Mouse (Mus musculus): ENCODE data around the gene Chil3. TPM values are rescaled to one million over a fixed set of nuclear protein-coding genes. Genes with fewer than 3 reads are reported as not detected.

The Chil3 gene
- polyA plus RNA-seq, 1 experiment from 2014 or later: not detected

DNA sequence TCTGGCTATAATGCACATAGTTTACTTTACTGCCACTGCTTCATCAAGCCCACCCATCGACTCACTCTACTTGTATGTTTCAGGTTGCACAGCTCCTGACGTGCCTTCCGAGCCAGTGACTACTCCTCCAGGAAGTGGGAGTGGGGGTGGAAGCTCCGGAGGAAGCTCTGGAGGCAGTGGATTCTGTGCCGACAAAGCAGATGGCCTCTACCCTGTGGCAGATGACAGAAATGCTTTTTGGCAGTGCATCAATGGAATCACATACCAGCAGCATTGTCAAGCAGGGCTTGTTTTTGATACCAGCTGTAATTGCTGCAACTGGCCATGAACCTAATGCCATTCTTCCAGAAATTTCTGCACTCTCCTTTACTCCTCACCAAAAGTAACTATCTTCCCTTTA lies 35.7 kb downstream of the Chil3 start:
- ATAC-seq (ENCODE audit: low FRiP score): peak; percentile 67; the same call in 1 of the 2 replicates

DNA sequence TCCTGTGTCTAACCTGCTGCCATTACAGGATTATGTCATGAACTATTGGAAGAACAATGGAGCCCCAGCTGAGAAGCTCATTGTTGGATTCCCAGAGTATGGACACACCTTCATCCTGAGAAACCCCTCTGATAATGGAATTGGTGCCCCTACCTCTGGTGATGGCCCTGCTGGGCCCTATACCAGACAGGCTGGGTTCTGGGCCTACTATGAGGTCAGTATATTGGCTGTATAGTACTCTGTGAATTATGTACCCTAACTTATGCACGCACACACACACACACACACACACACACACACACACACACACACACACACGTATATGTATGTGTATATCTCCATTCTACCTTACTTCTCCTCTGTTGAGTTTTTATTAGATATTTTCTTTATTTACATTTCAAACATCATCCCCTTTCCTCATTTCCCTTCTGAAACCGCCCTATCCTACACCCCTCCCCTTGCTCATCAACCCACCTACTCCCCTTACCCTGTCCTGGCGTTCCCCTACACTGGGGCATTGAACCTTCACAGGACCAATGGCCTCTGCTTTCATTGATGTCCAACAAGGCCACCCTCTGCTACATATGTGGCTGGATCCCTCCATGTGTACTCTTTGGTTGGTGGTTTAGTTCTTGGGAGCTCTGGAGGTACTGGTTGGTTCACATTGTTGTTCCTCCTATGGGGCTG lies 38.4 kb downstream of the Chil3 start:
- no peak overlapping the region for H3K4me2 ChIP-seq
- ATAC-seq (ENCODE audit: low FRiP score): 0 out of 2 replicates have a peak, but pooled peaks have one; percentile 36
- WGBS: 80% methylated on average over 4 of the region's 4 CpGs
- peaks cover 11% of the 10 kb centered on the region; the same call in 1 of the 2 replicates for H3K9me3 ChIP-seq
- no peak overlapping the region for H3K9ac ChIP-seq
- H3K4me3 ChIP-seq: no peak overlapping the region
- H3K36me3 ChIP-seq: no peaks in the 10 kb centered on the region
- H3K27ac ChIP-seq: no peak overlapping the region
- H3K4me1 ChIP-seq (replicated peaks): no peaks in the 10 kb centered on the region
- no peaks in the 10 kb centered on the region for H3K27me3 ChIP-seq

More for the DNA sequence above, 35.7 kb downstream of the Chil3 start:
- H3K4me2 ChIP-seq: no peak overlapping the region
- peaks cover 11% of the 10 kb centered on the region; the same call in 1 of the 2 replicates for H3K9me3 ChIP-seq
- no peaks in the 10 kb centered on the region for H3K4me1 ChIP-seq (replicated peaks)
- 76% methylated on average over 5 of the region's 5 CpGs for WGBS
- no peaks in the 10 kb centered on the region for H3K27me3 ChIP-seq
- no peaks in the 10 kb centered on the region for H3K36me3 ChIP-seq
- H3K27ac ChIP-seq: no peak overlapping the region
- no peak overlapping the region for H3K9ac ChIP-seq
- H3K4me3 ChIP-seq: no peak overlapping the region

DNA sequence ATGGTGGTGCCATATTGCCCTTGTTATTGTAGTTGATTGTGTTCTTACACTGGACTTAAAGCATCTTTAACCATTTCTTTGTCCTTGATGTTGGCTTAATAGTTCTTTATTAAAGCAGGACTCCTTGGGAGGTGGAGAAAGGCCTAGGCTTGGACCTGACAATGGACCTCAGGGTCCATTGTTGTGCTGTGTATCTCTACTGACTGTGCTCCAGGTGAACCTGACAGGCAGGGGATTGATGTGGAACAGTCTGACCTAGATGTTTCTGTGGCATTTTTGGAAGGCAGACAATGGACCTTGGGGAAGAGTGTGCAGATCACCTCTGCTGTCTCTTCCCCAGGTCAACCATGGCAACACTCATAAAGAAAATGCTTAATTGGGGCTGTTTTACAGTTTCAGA lies 40.4 kb downstream of the Chil3 start:
- no peak for ATAC-seq (ENCODE audit: low FRiP score)
- H3K4me1 ChIP-seq (replicated peaks): no peaks in the 10 kb centered on the region
- no peaks in the 10 kb centered on the region for H3K36me3 ChIP-seq
- H3K4me3 ChIP-seq: no peak overlapping the region
- H3K27me3 ChIP-seq: no peaks in the 10 kb centered on the region
- H3K9ac ChIP-seq: no peak overlapping the region
- no peak overlapping the region for H3K4me2 ChIP-seq
- H3K27ac ChIP-seq: no peak overlapping the region
- H3K9me3 ChIP-seq: peaks cover 12% of the 10 kb centered on the region; the same call in 1 of the 2 replicates

DNA sequence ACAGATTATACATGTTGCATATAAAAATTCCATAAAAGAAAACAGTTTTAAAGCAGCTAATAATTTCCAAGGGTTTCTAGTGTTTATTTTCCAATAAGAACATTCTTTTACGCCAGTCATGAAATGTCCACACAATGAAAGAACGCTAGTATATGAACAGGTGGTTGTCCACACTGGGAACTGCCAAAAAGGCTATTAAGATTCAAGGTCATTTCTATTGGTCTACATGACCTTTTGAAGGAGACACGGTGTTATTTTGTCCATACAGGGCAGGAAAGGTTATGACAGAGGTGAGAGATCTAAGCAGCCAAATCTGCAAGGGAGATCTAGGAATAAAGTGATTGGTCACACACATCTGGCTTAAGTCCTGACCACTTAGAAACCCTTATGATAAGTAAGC lies 54.4 kb downstream of the Chil3 start, which contains the start of gene Chia1:
Gene Chia1 (plus strand): TSS at position 301 of the 400 bp plus-strand sequence.
- ATAC-seq (ENCODE audit: low FRiP score): no peak
- WGBS: 88% methylated on average over 3 of the region's 3 CpGs
- Histone ChIP-seq H3K4me1 (replicated peaks) (no peaks in the 10 kb centered on the region), H3K4me3 (no peak within 1 kb of the TSS), H3K9ac (no peak within 1 kb of the TSS), H3K4me2 (no peak within 1 kb of the TSS), H3K27ac (no peak within 1 kb of the TSS), H3K27me3 (no peaks in the 10 kb centered on the region), H3K36me3 (no peaks in the 10 kb centered on the region), H3K9me3 (no peaks in the 10 kb centered on the region)

Other genes with a start within 250 kb of the Chil3 start
- 0.25 and 1.1 TPM in 2 replicates for gene I830077J02Rik, start 234.9 kb downstream of the Chil3 start, polyA plus RNA-seq (2015; fragmentation: Nextera tagmentation; extraction: Ambion mirVana)
- gene Wdr77, start 208.2 kb downstream of the Chil3 start, polyA plus RNA-seq (2015; fragmentation: Nextera tagmentation; extraction: Ambion mirVana): 91.6 and 99.4 TPM in 2 replicates
- 538 and 544 TPM in 2 replicates for gene Atp5f1, start 207.5 kb downstream of the Chil3 start, polyA plus RNA-seq (2015; fragmentation: Nextera tagmentation; extraction: Ambion mirVana)
- gene Ovgp1, start 193.9 kb downstream of the Chil3 start, polyA plus RNA-seq (2015; fragmentation: Nextera tagmentation; extraction: Ambion mirVana): 4.6 and 4.7 TPM in 2 replicates
- gene Pifo, start 152.9 kb downstream of the Chil3 start, polyA plus RNA-seq (2015; fragmentation: Nextera tagmentation; extraction: Ambion mirVana): 5.3 and 10.0 TPM in 2 replicates
- gene Chil5, start 134.8 kb downstream of the Chil3 start, polyA plus RNA-seq (2015; fragmentation: Nextera tagmentation; extraction: Ambion mirVana): not detected in 2 replicates
- gene Chia1, start 54.3 kb downstream of the Chil3 start, polyA plus RNA-seq (2015; fragmentation: Nextera tagmentation; extraction: Ambion mirVana): 0.60 and 1.4 TPM in 2 replicates
- not detected in 2 replicates for gene Chil4, start 51.9 kb upstream of the Chil3 start, polyA plus RNA-seq (2015; fragmentation: Nextera tagmentation; extraction: Ambion mirVana)
- gene Chil6, start 238.6 kb upstream of the Chil3 start, polyA plus RNA-seq (2015; fragmentation: Nextera tagmentation; extraction: Ambion mirVana): not detected in 2 replicates